Mouse (Mus musculus): ENCODE results near the gene Auts2. TPM values are rescaled to one million over a fixed set of nuclear protein-coding genes. Genes with fewer than 3 reads are reported as not detected.
A peak's percentile ranks its signal among the peaks of the same experiment; 100 is the strongest.

Auts2 gene
- total and polyA plus RNA-seq, 3 experiments: 16.9 to 35.7 (median 28.1) TPM

- Histone ChIP-seq H3K79me2 (replicated peaks; ENCODE audit: control insufficient read depth, insufficient read depth, low read length) (no peaks in the 10 kb centered on the region), H3K36me3 (ENCODE audit: control insufficient read depth, insufficient read depth, low read length) (no peaks in the 10 kb centered on the region), H3K4me3 (no peak overlapping the region), H3K9ac (ENCODE audit: low read depth, low read length) (no peak overlapping the region), H3K4me1 (ENCODE audit: control insufficient read depth, insufficient read depth, low read length) (peaks cover 2% of the 10 kb centered on the region; the same call in 1 of the 2 replicates), H3K27ac (no peak overlapping the region), H3K27me3 (ENCODE audit: control insufficient read depth, insufficient read depth, low read length) (no peaks in the 10 kb centered on the region)
- DNase-seq: no peak
- WGBS: 78% methylated on average over 5 of the region's 5 CpGs
- TF ChIP-seq EP300 (IDR thresholded peaks at IDR 0.05; ENCODE audit: insufficient read depth, low read depth, low read length) (no peak), POLR2A (IDR thresholded peaks at IDR 0.05; ENCODE audit: insufficient read depth, low read depth, low read length) (no peak)
- intact Hi-C loops (cut with DNase I): no loop called here
Observed at GRCm38 (mm10) chr5:131560773-131561560, 982.2 kb downstream of the Auts2 start.

- Histone ChIP-seq H3K4me1 (ENCODE audit: control insufficient read depth, insufficient read depth, low read length) (peaks cover under 1% of the 10 kb centered on the region; the same call in 1 of the 2 replicates), H3K4me3 (peak overlapping the region; percentile 33; the same call in 1 of the 2 replicates), H3K36me3 (ENCODE audit: control insufficient read depth, insufficient read depth, low read length) (no peaks in the 10 kb centered on the region), H3K79me2 (replicated peaks; ENCODE audit: control insufficient read depth, insufficient read depth, low read length) (no peaks in the 10 kb centered on the region), H3K27me3 (ENCODE audit: control insufficient read depth, insufficient read depth, low read length) (no peaks in the 10 kb centered on the region), H3K9ac (ENCODE audit: low read depth, low read length) (no peak overlapping the region), H3K27ac (peak overlapping the region; percentile 89)
- 36% methylated on average over 8 of the region's 8 CpGs for WGBS
- intact Hi-C loops (cut with DNase I): loop anchor here (5.0 kb wide), 1 partner anchor 89 kb away; no protein-coding TSS in a partner anchor
- peak; percentile 39; the same call in 1 of the 2 replicates for TF ChIP-seq POLR2A (IDR thresholded peaks at IDR 0.05; ENCODE audit: insufficient read depth, low read depth, low read length)
- peak; percentile 26; the same call in 1 of the 2 replicates for TF ChIP-seq EP300 (IDR thresholded peaks at IDR 0.05; ENCODE audit: insufficient read depth, low read depth, low read length)
- no peak for TF ChIP-seq CTCF (IDR thresholded peaks at IDR 0.05)
- DNase-seq: peak; percentile 37 to 75
Observed at GRCm38 (mm10) chr5:131558403-131559174, 984.6 kb downstream of the Auts2 start.

GRCm38 (mm10) chr5:131557591-131558385 is 985.4 kb downstream of the Auts2 start:
- TF ChIP-seq CTCF (IDR thresholded peaks at IDR 0.05): no peak
- TF ChIP-seq POLR2A (IDR thresholded peaks at IDR 0.05; ENCODE audit: insufficient read depth, low read depth, low read length): no peak
- TF ChIP-seq EP300 (IDR thresholded peaks at IDR 0.05; ENCODE audit: insufficient read depth, low read depth, low read length): no peak
- H3K27me3 ChIP-seq (ENCODE audit: control insufficient read depth, insufficient read depth, low read length): no peaks in the 10 kb centered on the region
- H3K4me1 ChIP-seq (ENCODE audit: control insufficient read depth, insufficient read depth, low read length): no peaks in the 10 kb centered on the region
- WGBS: 65% methylated on average over 14 of the region's 14 CpGs
- H3K27ac ChIP-seq: peak overlapping the region; percentile 89
- peak overlapping the region; percentile 22 for H3K9ac ChIP-seq (ENCODE audit: low read depth, low read length)
- peak; percentile 40 to 53 for DNase-seq
- no peaks in the 10 kb centered on the region for H3K36me3 ChIP-seq (ENCODE audit: control insufficient read depth, insufficient read depth, low read length)
- peak overlapping the region; percentile 33 for H3K4me3 ChIP-seq
- intact Hi-C loops (cut with DNase I): loop anchor here (5.0 kb wide), 1 partner anchor 90 kb away; no protein-coding TSS in a partner anchor
- no peaks in the 10 kb centered on the region for H3K79me2 ChIP-seq (replicated peaks; ENCODE audit: control insufficient read depth, insufficient read depth, low read length)

DNA sequence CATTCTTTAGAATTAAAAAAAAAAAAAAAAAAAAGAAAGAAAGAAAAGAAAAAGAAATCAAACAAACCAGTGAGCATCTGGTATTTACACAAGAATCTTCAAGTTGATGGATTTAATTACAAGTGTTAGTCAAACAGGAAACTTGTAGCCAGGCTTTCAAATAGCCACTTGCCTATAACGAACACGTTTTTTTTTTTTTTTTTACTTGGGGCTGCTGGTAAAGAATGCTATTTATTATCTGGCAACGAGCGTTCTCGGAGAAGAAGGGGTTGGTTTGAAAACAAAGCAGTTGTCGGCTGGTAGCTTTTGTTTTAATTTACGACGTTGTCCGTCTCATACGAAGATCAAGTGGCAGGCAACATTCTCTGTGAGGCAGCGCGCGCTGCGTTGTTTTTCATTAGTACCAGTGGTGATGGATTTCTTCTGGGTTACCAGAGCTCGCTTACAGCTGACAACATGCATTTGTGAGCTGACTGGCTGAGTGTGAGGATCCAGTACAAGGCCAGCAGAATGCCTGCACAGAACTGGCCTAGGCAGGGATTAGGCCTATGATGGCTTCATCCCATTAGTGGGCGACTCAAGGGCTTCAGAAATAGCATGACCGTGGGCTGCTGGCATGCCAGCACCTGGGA is 994.1 kb downstream of the Auts2 start:
- WGBS: 80% methylated on average over 17 of the region's 17 CpGs
- Histone ChIP-seq H3K27me3 (ENCODE audit: control insufficient read depth, insufficient read depth, low read length) (no peaks in the 10 kb centered on the region), H3K36me3 (ENCODE audit: control insufficient read depth, insufficient read depth, low read length) (no peaks in the 10 kb centered on the region), H3K4me3 (no peak overlapping the region), H3K27ac (no peak overlapping the region), H3K79me2 (replicated peaks; ENCODE audit: control insufficient read depth, insufficient read depth, low read length) (no peaks in the 10 kb centered on the region), H3K9ac (ENCODE audit: low read depth, low read length) (no peak overlapping the region), H3K4me1 (ENCODE audit: control insufficient read depth, insufficient read depth, low read length) (no peaks in the 10 kb centered on the region)
- TF ChIP-seq EP300 (IDR thresholded peaks at IDR 0.05; ENCODE audit: insufficient read depth, low read depth, low read length) (no peak), CTCF (IDR thresholded peaks at IDR 0.05) (no peak), POLR2A (IDR thresholded peaks at IDR 0.05; ENCODE audit: insufficient read depth, low read depth, low read length) (no peak)
- DNase-seq: no peak
- intact Hi-C loops (cut with DNase I): no loop called here

- no peaks in the 10 kb centered on the region for H3K27me3 ChIP-seq (ENCODE audit: control insufficient read depth, insufficient read depth, low read length)
- 96% methylated on average over 6 of the region's 6 CpGs for WGBS
- H3K36me3 ChIP-seq (ENCODE audit: control insufficient read depth, insufficient read depth, low read length): no peaks in the 10 kb centered on the region
- H3K27ac ChIP-seq: no peak overlapping the region
- TF ChIP-seq CTCF (IDR thresholded peaks at IDR 0.05): no peak
- no peak for TF ChIP-seq POLR2A (IDR thresholded peaks at IDR 0.05; ENCODE audit: insufficient read depth, low read depth, low read length)
- TF ChIP-seq EP300 (IDR thresholded peaks at IDR 0.05; ENCODE audit: insufficient read depth, low read depth, low read length): no peak
- intact Hi-C loops (cut with DNase I): no loop called here
- no peak for DNase-seq
- H3K4me3 ChIP-seq: no peak overlapping the region
- H3K9ac ChIP-seq (ENCODE audit: low read depth, low read length): no peak overlapping the region
- no peaks in the 10 kb centered on the region for H3K4me1 ChIP-seq (ENCODE audit: control insufficient read depth, insufficient read depth, low read length)
- H3K79me2 ChIP-seq (replicated peaks; ENCODE audit: control insufficient read depth, insufficient read depth, low read length): no peaks in the 10 kb centered on the region
Observed at GRCm38 (mm10) chr5:131547926-131548325, 995.2 kb downstream of the Auts2 start.

Data from heart, adult 2 months (tissue).